Mouse (Mus musculus) megakaryocyte, embryonic 14.5 days (primary cell): Measurements from ENCODE around the gene Tmod2.
"Not testable (repeated sequence)": the region's sequence is repeated elsewhere in the genome, so short reads cannot be mapped to it uniquely, and the experiment has no call there.

Source experiments
- FLI1 ChIP-seq: IDR thresholded peaks from 2 replicates; pipeline ENCODE4 v1.6.1; 2012; ENCODE audit warnings: low read length, inconsistent platforms, mixed read lengths
- GATA1 ChIP-seq: IDR thresholded peaks from 3 replicates; pipeline ENCODE4 v1.6.1; 2012; ENCODE audit warnings: mixed read lengths, low read length, inconsistent platforms, borderline replicate concordance

GRCm38 (mm10) chr9:75656456-75656855 lies 45.3 kb upstream of the Tmod2 start:
- TF ChIP-seq GATA1, FLI1: not testable (repeated sequence)
